Mouse (Mus musculus) 3T3-L1 (cell line): ENCODE data around the gene Wnt3a.
A peak's percentile ranks its signal among the peaks of the same experiment; 100 is the strongest.

ENCODE experiments used
- DNase-seq: peaks from one replicate; pipeline ENCODE4 v3.0.0-alpha.2; 2015; ENCODE audit warnings: low read depth, low spot score

Wnt3a gene

GRCm38 (mm10) chr11:59263870-59264563 is 26.5 kb downstream of the Wnt3a start:
- DNase-seq: no peak

GRCm38 (mm10) chr11:59262308-59262707 is 28.2 kb downstream of the Wnt3a start:
- DNase-seq: no peak

GRCm38 (mm10) chr11:59260706-59261493 is 29.7 kb downstream of the Wnt3a start:
- no peak for DNase-seq

- no peak for DNase-seq
These were observed 30.9 kb downstream of the Wnt3a start for GRCm38 (mm10) chr11:59259647-59260046.

GRCm38 (mm10) chr11:59248101-59248500 is 42.5 kb downstream of the Wnt3a start:
- no peak for DNase-seq

GRCm38 (mm10) chr11:59243856-59244255 is 46.7 kb downstream of the Wnt3a start:
- DNase-seq: no peak

- no peak for DNase-seq
These were observed 48.7 kb downstream of the Wnt3a start for GRCm38 (mm10) chr11:59241841-59242240.

- no peak for DNase-seq
These were observed 50.8 kb downstream of the Wnt3a start for GRCm38 (mm10) chr11:59239796-59240195.

GRCm38 (mm10) chr11:59239428-59239785 is 51.1 kb downstream of the Wnt3a start:
- no peak for DNase-seq

GRCm38 (mm10) chr11:59238525-59239427 is 51.8 kb downstream of the Wnt3a start:
- peak; percentile 25 for DNase-seq

GRCm38 (mm10) chr11:59232797-59233196 is 57.8 kb downstream of the Wnt3a start:
- peak; percentile 17 for DNase-seq

- DNase-seq: peak; percentile 74
These were observed 60.3 kb downstream of the Wnt3a start for GRCm38 (mm10) chr11:59230144-59230760.

- DNase-seq: peak; percentile 95
These were observed 62.2 kb downstream of the Wnt3a start, which contains the start of gene Arf1 for GRCm38 (mm10) chr11:59228122-59228953. Gene Arf1 (minus strand): TSS chr11:59228270.

GRCm38 (mm10) chr11:59227604-59228121 is 62.9 kb downstream of the Wnt3a start:
- peak; percentile 23 for DNase-seq

GRCm38 (mm10) chr11:59226787-59227603 is 63.6 kb downstream of the Wnt3a start:
- DNase-seq: peak; percentile 65

- peak; percentile 71 for DNase-seq
These were observed 64.3 kb downstream of the Wnt3a start for GRCm38 (mm10) chr11:59226251-59226650.

GRCm38 (mm10) chr11:59225167-59225566 is 65.4 kb downstream of the Wnt3a start:
- DNase-seq: no peak

GRCm38 (mm10) chr11:59224470-59224869 is 66.1 kb downstream of the Wnt3a start:
- DNase-seq: no peak

- no peak for DNase-seq
These were observed 66.5 kb downstream of the Wnt3a start for GRCm38 (mm10) chr11:59224025-59224424.
